Mouse (Mus musculus) cerebellum, adult 2 months (tissue): Measurements from ENCODE around the gene Ubap1l.

Experiments used
- CTCF ChIP-seq: fragments of 200-500 bp; IDR thresholded peaks from 2 replicates; pipeline ENCODE4 v1.5.1; 2011; ENCODE audit warnings: low read depth, mild to moderate bottlenecking, control low read depth, low read length, moderate library complexity, borderline replicate concordance; ENCODE audit not compliant: insufficient read depth
- POLR2A ChIP-seq: fragments of 200-500 bp; IDR thresholded peaks from 2 replicates; pipeline ENCODE4 v1.6.1; 2011; ENCODE audit warnings: low read length, control low read depth, borderline replicate concordance; ENCODE audit not compliant: insufficient read depth

- TF ChIP-seq POLR2A = no peak
- no peak for TF ChIP-seq CTCF
Measured at GRCm38 (mm10) chr9:65408871-65409295, 48.0 kb downstream of the Ubap1l start.
